Mouse (Mus musculus) midbrain, embryonic 14.5 days (tissue): Measurements from ENCODE around the gene Ap1g1. TPM values are rescaled to one million over a fixed set of nuclear protein-coding genes. Genes with fewer than 3 reads are reported as not detected.

Experiments used
- ATAC-seq: fragments of 200-750 bp; cut with Nextera tagmentation; 2 replicates; pipeline ENCODE4 v1.8.0; 2017; ENCODE audit warnings: moderate number of reproducible peaks, moderate library complexity; ENCODE audit not compliant: low FRiP score, low TSS enrichment
- DNase-seq: peaks from one replicate; pipeline ENCODE4 v3.0.0-alpha.2; 2015
- H3K27ac ChIP-seq: fragments of 300-500 bp; sonication (generic); replicated peaks from 2 replicates; pipeline ENCODE4 v1.5.1; 2014; ENCODE audit warnings: mild to moderate bottlenecking, low read depth, low read length, moderate library complexity
- H3K27me3 ChIP-seq: fragments of 300-500 bp; sonication (generic); 2 replicates; pipeline ENCODE4 v1.6.1; 2014; ENCODE audit warnings: low read length, control low read depth, mixed read lengths; ENCODE audit not compliant: control insufficient read depth, insufficient read depth
- H3K36me3 ChIP-seq: fragments of 300-500 bp; sonication (generic); 2 replicates; pipeline ENCODE4 v1.6.1; 2014; ENCODE audit warnings: low read length, control low read depth; ENCODE audit not compliant: control insufficient read depth, insufficient read depth
- H3K4me1 ChIP-seq: fragments of 300-500 bp; sonication (generic); 2 replicates; pipeline ENCODE4 v1.6.1; 2014; ENCODE audit warnings: mild to moderate bottlenecking, antibody characterized with exemption, low read length, control low read depth; ENCODE audit not compliant: control insufficient read depth, insufficient read depth
- H3K4me2 ChIP-seq: fragments of 300-500 bp; sonication (generic); 2 replicates; pipeline ENCODE4 v1.6.1; 2014; ENCODE audit warnings: mild to moderate bottlenecking, low read length, moderate library complexity
- H3K4me3 ChIP-seq: fragments of 300-500 bp; sonication (generic); replicated peaks from 2 replicates; pipeline ENCODE4 v1.5.1; 2014; ENCODE audit warnings: low read depth, low read length
- H3K9ac ChIP-seq: fragments of 300-500 bp; sonication (generic); replicated peaks from 2 replicates; pipeline ENCODE4 v1.6.1; 2014; ENCODE audit warnings: mild to moderate bottlenecking, low read length, moderate library complexity
- H3K9me3 ChIP-seq: fragments of 300-500 bp; sonication (generic); 2 replicates; pipeline ENCODE4 v1.6.1; 2016; ENCODE audit warnings: low read length, control low read depth, mixed read lengths; ENCODE audit not compliant: control insufficient read depth
- WGBS: fragments of 180-500 bp; shearing (Covaris S2); extraction: QIAGEN DNeasy Blood & Tissue Kit; methylation state at CpG from one replicate; pipeline ENCODE4 v1.1.7; 2014; 5-methylcytosine and 5-hydroxymethylcytosine counted together
- polyA plus RNA-seq: library from polyadenylated mRNA; unstranded; fragments of >200 nt; fragmentation: Nextera tagmentation; extraction: Ambion mirVana; gene quantifications from 2 replicates; pipeline ENCODE4 v1.2.1, GENCODE M21; 2014

The Ap1g1 gene
- polyA plus RNA-seq, 1 experiment from 2014 or later: 43.4 TPM

DNA sequence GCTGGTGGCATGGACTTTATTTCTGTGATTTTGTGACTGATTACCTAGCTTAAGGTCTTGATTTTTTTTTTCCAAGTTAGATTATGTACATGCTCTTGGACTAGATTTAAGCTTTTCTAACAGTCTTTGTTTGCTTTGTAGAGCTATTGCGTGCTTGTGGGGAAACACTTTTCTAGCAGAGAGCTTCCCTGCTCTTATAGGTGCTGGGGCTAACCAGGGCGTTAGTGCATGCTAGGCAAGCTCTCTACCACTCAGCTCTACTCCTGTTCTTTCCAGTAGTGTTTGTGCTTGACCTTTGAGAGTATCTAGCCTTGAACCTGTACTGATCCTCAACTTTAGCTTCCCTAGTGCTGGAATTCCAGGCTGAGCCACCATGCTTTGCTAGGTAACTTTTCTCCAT lies 22.0 kb downstream of the Ap1g1 start:
- Histone ChIP-seq H3K4me1 (no peaks in the 10 kb centered on the region), H3K27ac (no peak overlapping the region), H3K4me3 (no peak overlapping the region), H3K9me3 (no peaks in the 10 kb centered on the region), H3K27me3 (no peaks in the 10 kb centered on the region), H3K36me3 (0 out of 2 replicates have a peak, but pooled peaks cover 5% of the 10 kb centered on the region), H3K4me2 (no peak overlapping the region), H3K9ac (no peak overlapping the region)
- no peak for DNase-seq
- 83% methylated on average over 2 of the region's 2 CpGs for WGBS
- no peak for ATAC-seq

- Histone ChIP-seq H3K4me2 (no peak overlapping the region), H3K9me3 (no peaks in the 10 kb centered on the region), H3K4me3 (no peak overlapping the region), H3K9ac (no peak overlapping the region), H3K36me3 (0 out of 2 replicates have a peak, but pooled peaks cover 9% of the 10 kb centered on the region), H3K27me3 (no peaks in the 10 kb centered on the region), H3K4me1 (no peaks in the 10 kb centered on the region), H3K27ac (no peak overlapping the region)
- WGBS: 96% methylated on average over 3 of the region's 3 CpGs
- ATAC-seq (no peak), DNase-seq (no peak)
Observed at GRCm38 (mm10) chr8:109803211-109803610, 24.9 kb downstream of the Ap1g1 start.

- Histone ChIP-seq H3K9me3 (no peaks in the 10 kb centered on the region), H3K4me1 (no peaks in the 10 kb centered on the region), H3K27ac (no peak overlapping the region), H3K9ac (no peak overlapping the region), H3K4me3 (no peak overlapping the region), H3K27me3 (no peaks in the 10 kb centered on the region), H3K36me3 (0 out of 2 replicates have a peak, but pooled peaks cover 9% of the 10 kb centered on the region), H3K4me2 (no peak overlapping the region)
- DNase-seq (no peak), ATAC-seq (no peak)
- 97% methylated on average over 3 of the region's 3 CpGs for WGBS
Observed at GRCm38 (mm10) chr8:109803801-109804200, 25.4 kb downstream of the Ap1g1 start.

- H3K4me2 ChIP-seq: no peak overlapping the region
- WGBS: 92% methylated on average over 3 of the region's 3 CpGs
- 0 out of 2 replicates have a peak, but pooled peaks cover 9% of the 10 kb centered on the region for H3K36me3 ChIP-seq
- no peaks in the 10 kb centered on the region for H3K4me1 ChIP-seq
- no peak overlapping the region for H3K9ac ChIP-seq
- H3K4me3 ChIP-seq: no peak overlapping the region
- no peaks in the 10 kb centered on the region for H3K27me3 ChIP-seq
- H3K27ac ChIP-seq: no peak overlapping the region
- H3K9me3 ChIP-seq: no peaks in the 10 kb centered on the region
- ATAC-seq (no peak), DNase-seq (no peak)
Observed at GRCm38 (mm10) chr8:109806522-109806921, 28.2 kb downstream of the Ap1g1 start.

DNA sequence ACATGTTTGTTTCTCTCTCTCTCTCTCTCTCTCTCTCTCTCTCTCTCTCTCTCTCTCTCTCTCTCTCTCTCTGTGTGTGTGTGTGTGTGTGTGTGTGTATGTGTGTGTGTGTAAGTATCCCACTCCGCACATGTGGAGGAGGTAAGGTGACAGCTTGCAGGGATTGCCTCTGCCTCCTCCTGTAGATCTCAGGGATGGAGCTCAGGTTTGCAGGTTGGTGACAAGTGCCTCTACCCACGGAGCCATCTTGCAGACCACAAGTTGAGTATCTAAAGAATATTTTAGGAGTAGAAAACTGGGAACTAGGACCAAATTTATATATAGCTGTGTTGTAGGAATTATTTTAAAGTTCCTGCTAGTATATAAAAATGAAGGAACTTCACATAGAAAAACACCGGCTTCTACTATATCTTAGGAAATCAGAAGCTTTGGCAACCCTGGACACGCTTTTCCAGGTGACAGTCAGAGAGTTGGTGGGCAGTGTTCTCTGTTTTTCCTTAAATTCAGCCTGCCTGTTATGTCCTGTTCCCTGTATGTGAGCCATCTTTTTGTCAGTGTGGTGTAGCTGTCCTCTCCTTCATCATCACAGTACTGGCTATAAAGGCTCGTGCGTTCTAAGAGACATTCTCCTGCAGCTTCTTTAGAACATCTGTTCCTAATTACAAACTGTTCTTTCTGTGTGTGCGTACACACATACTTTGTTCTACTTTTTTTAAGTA lies 29.2 kb downstream of the Ap1g1 start:
- Histone ChIP-seq H3K36me3 (0 out of 2 replicates have a peak, but pooled peaks cover 9% of the 10 kb centered on the region), H3K4me3 (no peak overlapping the region), H3K27ac (no peak overlapping the region), H3K9me3 (no peaks in the 10 kb centered on the region), H3K4me1 (no peaks in the 10 kb centered on the region), H3K27me3 (no peaks in the 10 kb centered on the region), H3K4me2 (no peak overlapping the region), H3K9ac (no peak overlapping the region)
- ATAC-seq (no peak), DNase-seq (no peak)
- WGBS: 93% methylated on average over 7 of the region's 7 CpGs

GRCm38 (mm10) chr8:109808120-109808447 lies 29.7 kb downstream of the Ap1g1 start:
- H3K36me3 ChIP-seq: 0 out of 2 replicates have a peak, but pooled peaks cover 5% of the 10 kb centered on the region
- H3K4me3 ChIP-seq: no peak overlapping the region
- H3K4me1 ChIP-seq: no peaks in the 10 kb centered on the region
- H3K9me3 ChIP-seq: no peaks in the 10 kb centered on the region
- DNase-seq: no peak
- no peaks in the 10 kb centered on the region for H3K27me3 ChIP-seq
- H3K4me2 ChIP-seq: no peak overlapping the region
- H3K9ac ChIP-seq: no peak overlapping the region
- no peak overlapping the region for H3K27ac ChIP-seq
- no peak for ATAC-seq

- Histone ChIP-seq H3K27ac (no peak overlapping the region), H3K9ac (no peak overlapping the region), H3K27me3 (no peaks in the 10 kb centered on the region), H3K4me3 (no peak overlapping the region), H3K36me3 (0 out of 2 replicates have a peak, but pooled peaks cover 3% of the 10 kb centered on the region), H3K9me3 (no peaks in the 10 kb centered on the region), H3K4me2 (no peak overlapping the region), H3K4me1 (no peaks in the 10 kb centered on the region)
- 90% methylated on average over 3 of the region's 3 CpGs for WGBS
- no peak for ATAC-seq
- no peak for DNase-seq
Observed at GRCm38 (mm10) chr8:109810434-109810833, 32.1 kb downstream of the Ap1g1 start.

DNA sequence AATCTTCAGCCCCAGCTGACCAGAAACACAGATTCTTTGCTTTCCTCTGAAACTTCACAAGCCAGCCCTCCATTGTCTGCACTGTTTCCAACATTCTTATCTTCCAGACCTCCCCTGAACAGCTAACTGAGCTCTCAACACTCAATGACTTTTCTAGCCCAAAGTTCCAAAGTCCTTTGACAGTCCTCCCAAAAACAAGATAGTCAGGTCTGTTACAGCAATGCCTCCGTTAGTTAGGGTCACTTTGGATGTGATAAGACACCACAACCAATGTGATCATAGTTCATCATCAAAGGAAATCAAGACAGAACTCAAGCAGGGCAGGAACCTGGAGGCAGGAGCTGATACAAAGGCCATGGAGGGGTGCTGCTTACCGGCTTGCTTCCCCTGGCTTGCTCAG lies 36.9 kb downstream of the Ap1g1 start:
- DNase-seq (no peak), ATAC-seq (no peak)
- Histone ChIP-seq H3K4me1 (no peaks in the 10 kb centered on the region), H3K27ac (no peak overlapping the region), H3K36me3 (no peaks in the 10 kb centered on the region), H3K9ac (no peak overlapping the region), H3K4me3 (no peak overlapping the region), H3K27me3 (no peaks in the 10 kb centered on the region), H3K9me3 (no peaks in the 10 kb centered on the region), H3K4me2 (no peak overlapping the region)
- 99% methylated on average over 2 of the region's 2 CpGs for WGBS

DNA sequence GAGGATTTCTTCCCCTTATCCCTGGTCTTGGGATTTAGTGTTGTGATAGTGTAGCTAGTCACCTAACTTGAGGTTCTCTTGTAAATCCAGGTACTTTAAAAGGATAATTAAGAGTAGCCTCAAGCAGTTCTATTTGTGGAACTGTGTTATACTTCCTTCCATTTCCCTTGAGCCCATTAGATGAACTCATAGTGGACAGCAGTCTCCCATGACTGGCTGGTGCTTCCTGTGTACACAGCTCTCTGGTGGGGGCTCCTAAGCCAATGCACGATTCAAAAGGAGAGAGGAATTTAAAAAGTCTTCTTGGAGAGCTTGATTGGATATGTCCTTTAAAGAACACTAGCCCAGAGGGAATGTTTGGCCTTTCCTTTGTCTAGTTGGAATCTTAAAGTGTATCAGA lies 39.6 kb downstream of the Ap1g1 start:
- Histone ChIP-seq H3K27ac (0 out of 2 replicates have a peak overlapping the region, but pooled peaks have one; percentile 26), H3K36me3 (no peaks in the 10 kb centered on the region), H3K4me3 (no peak overlapping the region), H3K4me1 (no peaks in the 10 kb centered on the region), H3K9ac (no peak overlapping the region), H3K4me2 (no peak overlapping the region), H3K27me3 (no peaks in the 10 kb centered on the region), H3K9me3 (no peaks in the 10 kb centered on the region)
- DNase-seq (no peak), ATAC-seq (no peak)
- 54% methylated on average over 1 of the region's 1 CpGs for WGBS
